In the genomic region with DNA sequence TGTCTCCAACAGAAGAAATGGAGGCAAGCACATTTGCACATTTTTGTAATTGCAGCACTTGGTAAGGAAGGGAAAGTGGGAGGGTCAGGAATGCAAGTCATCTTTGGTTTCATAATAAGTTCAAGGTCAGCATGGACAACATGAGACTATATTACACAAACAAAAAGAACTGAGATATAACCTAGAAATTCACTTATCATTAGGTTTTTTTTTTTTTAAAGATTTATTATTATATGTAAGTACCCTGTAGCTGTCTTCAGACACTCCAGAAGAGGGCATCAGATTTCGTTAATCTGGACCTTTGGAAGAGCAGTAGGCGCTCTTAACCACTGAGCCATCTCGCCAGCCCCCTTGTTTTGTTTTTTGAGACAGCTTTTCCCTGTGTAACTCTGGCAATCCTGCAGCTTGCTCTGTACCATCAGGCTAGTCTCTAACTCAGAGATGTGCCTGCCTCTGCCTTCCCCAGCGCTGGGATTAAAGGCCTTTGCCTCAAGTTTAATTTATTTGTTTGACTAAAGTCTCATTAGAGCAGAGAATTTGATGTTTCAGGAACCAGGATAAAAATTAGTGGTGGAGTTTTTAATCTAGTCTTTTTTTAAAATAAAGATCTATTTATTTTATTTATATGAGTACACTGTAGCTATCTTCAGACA, we compare ENCODE assay signal across 9 mouse cellular contexts. TPM values are rescaled to one million over a fixed set of nuclear protein-coding genes. Genes with fewer than 3 reads are reported as not detected.
DNase-seq lines count a peak whose midpoint lies in the region; ATAC-seq and TF ChIP-seq lines count a peak whose summit lies in the region.
"Had no signal": no experiment of that assay in that cellular context is flagged by ENCODE, and none has a peak within 500 bp of the region (broad histone marks: within the 10 kb centered on the region; RNA-seq: fewer than 3 reads in every experiment).

No protein-coding gene starts in this region.

- DNase-seq in gastrocnemius, adult 2 months = no peak
- no peak for DNase-seq in gastrocnemius, adult 8-10 months (ENCODE audit: low spot score in 2 of 2)
- DNase-seq in 3T3-L1 (ENCODE audit: low read depth, low spot score) = peak; percentile 65
- DNase-seq in forebrain, embryonic 14.5 days (ENCODE audit: low spot score) = no peak
- no peak for DNase-seq in liver, embryonic 14.5 days (ENCODE audit: low read depth in 3 of 3, low spot score in 3 of 3)
- DNase-seq in frontal cortex, postnatal 25 days (ENCODE audit: low spot score in 2 of 2) = no peak
- no peak for DNase-seq in layer of hippocampus, adult 11-12 months (ENCODE audit: low spot score)
- DNase-seq in urinary bladder, postnatal 25 days (ENCODE audit: low spot score) = no peak

- peaks cover 9% of the 10 kb centered on the region for H3K4me1 ChIP-seq in forebrain, embryonic 14.5 days (ENCODE audit: control insufficient read depth, insufficient read depth, low read length)
- peaks cover 12 to 13% of the 10 kb centered on the region in 2 experiments for H3K4me1 ChIP-seq in liver, embryonic 14.5 days (replicated peaks; ENCODE audit: control insufficient read depth in 2 of 2, insufficient read depth in 2 of 2, low read length in 1 of 2)

- peaks cover 13% of the 10 kb centered on the region for H3K36me3 ChIP-seq in forebrain, embryonic 14.5 days (ENCODE audit: control insufficient read depth, insufficient read depth, low read length)
- peaks cover 21% of the 10 kb centered on the region for H3K36me3 ChIP-seq in liver, embryonic 14.5 days (replicated peaks; ENCODE audit: control insufficient read depth, insufficient read depth, low read depth)

- no peaks in the 10 kb centered on the region for H3K9me3 ChIP-seq in forebrain, embryonic 14.5 days (replicated peaks; ENCODE audit: control insufficient read depth, low read length)
- no peaks in the 10 kb centered on the region for H3K9me3 ChIP-seq in liver, embryonic 14.5 days (ENCODE audit: control insufficient read depth, low read length)

- intact Hi-C loops in gastrocnemius, adult 2 months (cut with DNase I) = loop anchor here (1.0 kb wide), 1 partner anchor 8 kb away; a partner anchor contains a TSS

- H3K9ac ChIP-seq in forebrain, embryonic 14.5 days (ENCODE audit: low read length) = peak overlapping the region; percentile 97; the same call in 1 of the 2 replicates
- peak overlapping the region; percentile 97 for H3K9ac ChIP-seq in liver, embryonic 14.5 days (replicated peaks)

- TF ChIP-seq EP300 in liver, embryonic 14.5 days (IDR thresholded peaks at IDR 0.05; ENCODE audit: low read depth) = no peak

- WGBS in forebrain, embryonic 14.5 days = 58% methylated on average over 4 of the region's 4 CpGs
- WGBS in liver, embryonic 14.5 days (ENCODE audit: insufficient replicate concordance) = 49% methylated on average over 4 of the region's 4 CpGs

- H3K27me3 ChIP-seq in forebrain, embryonic 14.5 days (replicated peaks; ENCODE audit: control insufficient read depth, insufficient read depth, low read length) = no peaks in the 10 kb centered on the region
- no peaks in the 10 kb centered on the region for H3K27me3 ChIP-seq in liver, embryonic 14.5 days (ENCODE audit: control insufficient read depth, insufficient read depth, low read length)

- no peak for TF ChIP-seq CTCF in gastrocnemius, adult 2 months (IDR thresholded peaks at IDR 0.05)
- TF ChIP-seq CTCF in liver, embryonic 14.5 days (IDR thresholded peaks at IDR 0.05; ENCODE audit: low read depth) = no peak

- peak overlapping the region; percentile 93 for H3K4me3 ChIP-seq in gastrocnemius, adult 2 months
- H3K4me3 ChIP-seq in forebrain, embryonic 14.5 days (ENCODE audit: low read depth, low read length) = peak overlapping the region; percentile 94
- peak overlapping the region; percentile 80 to 98; a peak in 3 of 4 replicates for H3K4me3 ChIP-seq in liver, embryonic 14.5 days (ENCODE audit: insufficient read depth in 1 of 2, low read depth in 2 of 2, low read length in 2 of 2)

- peak overlapping the region; percentile 85 for H3K4me2 ChIP-seq in forebrain, embryonic 14.5 days (ENCODE audit: low read length)
- peak overlapping the region; percentile 92 for H3K4me2 ChIP-seq in liver, embryonic 14.5 days (ENCODE audit: low read depth)

- H3K27ac ChIP-seq in gastrocnemius, adult 2 months = peak overlapping the region; percentile 99
- H3K27ac ChIP-seq in forebrain, embryonic 14.5 days (ENCODE audit: low read depth, low read length) = peak overlapping the region; percentile 97
- H3K27ac ChIP-seq in liver, embryonic 14.5 days = peak overlapping the region; percentile 93

- ATAC-seq in forebrain, embryonic 14.5 days = no peak
- ATAC-seq in liver, embryonic 14.5 days (ENCODE audit: insufficient read depth) = no peak

RNA-seq across cellular contexts. Expression of a gene that starts 0.7 kb away (rescaled TPM):
- 10 to 100 TPM; 12.6 to 14.5 TPM for total RNA-seq in gastrocnemius, adult 2 months (2021)
- total RNA-seq in gastrocnemius, adult 8-10 months (2022) = 10 to 100 TPM in 3 of 4 experiments, 1 to 10 TPM in 1; 7.1 to 12.7 (median 11.2) TPM
- 81.4 and 101 TPM in 2 replicates for polyA plus RNA-seq in forebrain, embryonic 14.5 days (2014; fragmentation: Nextera tagmentation; extraction: Ambion mirVana)
- polyA plus RNA-seq in liver, embryonic 14.5 days (2012; rRNA removed) = 15.6 and 21.4 TPM in 2 replicates
- 26.5 and 27.9 TPM in 2 replicates for polyA plus RNA-seq in liver, embryonic 14.5 days (2014; fragmentation: Nextera tagmentation; extraction: Ambion mirVana)

RNA-seq across cellular contexts. Expression of a gene that starts 8.0 kb away (rescaled TPM):
- 10 to 100 TPM; 65.6 to 86.0 TPM for total RNA-seq in gastrocnemius, adult 2 months (2021)
- total RNA-seq in gastrocnemius, adult 8-10 months (2022) = 10 to 100 TPM; 71.5 to 95.3 (median 87.8) TPM
- 15.8 and 21.4 TPM in 2 replicates for polyA plus RNA-seq in forebrain, embryonic 14.5 days (2014; fragmentation: Nextera tagmentation; extraction: Ambion mirVana)
- 5.9 and 6.6 TPM in 2 replicates for polyA plus RNA-seq in liver, embryonic 14.5 days (2012; rRNA removed)
- polyA plus RNA-seq in liver, embryonic 14.5 days (2014; fragmentation: Nextera tagmentation; extraction: Ambion mirVana) = 8.3 and 10.1 TPM in 2 replicates

RNA-seq across cellular contexts. Expression of a gene that starts 44.4 kb away (rescaled TPM):
- under 1 TPM; 0.53 to 0.64 TPM for total RNA-seq in gastrocnemius, adult 2 months (2021)
- under 1 TPM; 0.48 to 0.97 (median 0.70) TPM for total RNA-seq in gastrocnemius, adult 8-10 months (2022)
- polyA plus RNA-seq in forebrain, embryonic 14.5 days (2014; fragmentation: Nextera tagmentation; extraction: Ambion mirVana) = 33.8 and 44.4 TPM in 2 replicates
- 10.6 and 11.6 TPM in 2 replicates for polyA plus RNA-seq in liver, embryonic 14.5 days (2012; rRNA removed)
- 15.9 and 22.8 TPM in 2 replicates for polyA plus RNA-seq in liver, embryonic 14.5 days (2014; fragmentation: Nextera tagmentation; extraction: Ambion mirVana)

RNA-seq across cellular contexts. Expression of a gene that starts 49.3 kb away (rescaled TPM):
- total RNA-seq in gastrocnemius, adult 2 months (2021) = under 1 TPM; 0.33 to 0.54 TPM
- under 1 TPM; 0.19 to 0.97 (median 0.45) TPM for total RNA-seq in gastrocnemius, adult 8-10 months (2022)
- 1.7 and 3.2 TPM in 2 replicates for polyA plus RNA-seq in forebrain, embryonic 14.5 days (2014; fragmentation: Nextera tagmentation; extraction: Ambion mirVana)
- polyA plus RNA-seq in liver, embryonic 14.5 days (2012; rRNA removed) = 0.35 and 0.48 TPM in 2 replicates
- polyA plus RNA-seq in liver, embryonic 14.5 days (2014; fragmentation: Nextera tagmentation; extraction: Ambion mirVana) = 0.10 and 0.28 TPM in 2 replicates
- polyA plus RNA-seq: C2C12 had no signal

RNA-seq across cellular contexts. Expression of a gene that starts 53.1 kb away (rescaled TPM):
- not detected for total RNA-seq in gastrocnemius, adult 2 months (2021)
- not detected for total RNA-seq in gastrocnemius, adult 8-10 months (2022)
- not detected in 2 replicates for polyA plus RNA-seq in forebrain, embryonic 14.5 days (2014; fragmentation: Nextera tagmentation; extraction: Ambion mirVana)
- 22.0 and 25.9 TPM in 2 replicates for polyA plus RNA-seq in liver, embryonic 14.5 days (2012; rRNA removed)
- polyA plus RNA-seq in liver, embryonic 14.5 days (2014; fragmentation: Nextera tagmentation; extraction: Ambion mirVana) = 86.6 and 89.7 TPM in 2 replicates
